Mouse (Mus musculus): ENCODE measurements at regions not wholly inside any gene's neighbourhood (a gene's known extent, or its start where the extent isn't known, plus 50 kb on each side); places are given as distances from the start of the nearest gene placed in this dataset.

- peak; percentile 78 for DNase-seq (ENCODE audit: low read depth, low spot score)
These were observed 77.7 kb upstream of the Tbl1x start for GRCm38 (mm10) chrX:77432846-77433810.

GRCm38 (mm10) chrX:77433811-77434192 lies 77.0 kb upstream of the Tbl1x start:
- DNase-seq (ENCODE audit: low read depth, low spot score) = no peak

GRCm38 (mm10) chrX:77443852-77444492 lies 66.8 kb upstream of the Tbl1x start:
- DNase-seq (ENCODE audit: low read depth, low spot score) = no peak

GRCm38 (mm10) chrX:77446755-77447154 lies 64.1 kb upstream of the Tbl1x start:
- no peak for DNase-seq (ENCODE audit: low read depth, low spot score)

- no peak for DNase-seq (ENCODE audit: low read depth, low spot score)
These were observed 58.7 kb upstream of the Tbl1x start for GRCm38 (mm10) chrX:77451977-77452675.

All from WW6 (cell line).